Mouse (Mus musculus): ENCODE measurements around the gene E130116L18Rik. TPM values are rescaled to one million over a fixed set of nuclear protein-coding genes. Genes with fewer than 3 reads are reported as not detected.
A peak's percentile ranks its signal among the peaks of the same experiment; 100 is the strongest.
"Not testable (repeated sequence)": the region's sequence is repeated elsewhere in the genome, so short reads cannot be mapped to it uniquely, and the experiment has no call there.

E130116L18Rik gene
- total and polyA plus RNA-seq, 2 experiments = not detected

- peak; percentile 62 for DNase-seq (ENCODE audit: extremely low read depth, low read depth, low spot score)
- no peaks in the 10 kb centered on the region for H3K79me2 ChIP-seq (ENCODE audit: control insufficient read depth, insufficient read depth, low read length)
- peak overlapping the region; percentile 16; the same call in 1 of the 2 replicates for H3K27ac ChIP-seq (replicated peaks; ENCODE audit: insufficient read depth, low read depth, low read length)
- H3K27me3 ChIP-seq (ENCODE audit: control insufficient read depth, insufficient read depth, low read length) = no peaks in the 10 kb centered on the region
- no peak overlapping the region for H3K4me3 ChIP-seq (ENCODE audit: insufficient read depth, low read depth, low read length)
- peaks cover 4% of the 10 kb centered on the region for H3K4me1 ChIP-seq (ENCODE audit: control insufficient read depth, insufficient read depth, low read length)
- H3K9ac ChIP-seq (ENCODE audit: low read depth, low read length) = no peak overlapping the region
- H3K36me3 ChIP-seq (ENCODE audit: control insufficient read depth, insufficient read depth, low read length) = peaks cover 5% of the 10 kb centered on the region; the same call in 1 of the 2 replicates
- TF ChIP-seq CTCF (IDR thresholded peaks at IDR 0.05; ENCODE audit: low read depth, low read length) (no peak), POLR2A (IDR thresholded peaks at IDR 0.05; ENCODE audit: extremely low read depth, insufficient read depth, low read length) (no peak)
- 79% methylated on average over 10 of the region's 10 CpGs for WGBS
Observed at GRCm38 (mm10) chr5:25245806-25246472, 23.0 kb upstream of the E130116L18Rik start.

GRCm38 (mm10) chr5:25243101-25243500 lies 20.1 kb upstream of the E130116L18Rik start:
- 83% methylated on average over 6 of the region's 6 CpGs for WGBS
- Histone ChIP-seq H3K79me2 (ENCODE audit: control insufficient read depth, insufficient read depth, low read length) (no peaks in the 10 kb centered on the region), H3K4me3 (ENCODE audit: insufficient read depth, low read depth, low read length) (no peak overlapping the region), H3K36me3 (ENCODE audit: control insufficient read depth, insufficient read depth, low read length) (peaks cover 5% of the 10 kb centered on the region; the same call in 1 of the 2 replicates), H3K9ac (ENCODE audit: low read depth, low read length) (no peak overlapping the region), H3K4me1 (ENCODE audit: control insufficient read depth, insufficient read depth, low read length) (peaks cover 4% of the 10 kb centered on the region), H3K27me3 (ENCODE audit: control insufficient read depth, insufficient read depth, low read length) (no peaks in the 10 kb centered on the region), H3K27ac (replicated peaks; ENCODE audit: insufficient read depth, low read depth, low read length) (no peak overlapping the region)
- TF ChIP-seq CTCF (IDR thresholded peaks at IDR 0.05; ENCODE audit: low read depth, low read length) = no peak
- TF ChIP-seq POLR2A (IDR thresholded peaks at IDR 0.05; ENCODE audit: extremely low read depth, insufficient read depth, low read length) = no peak
- no peak for DNase-seq (ENCODE audit: extremely low read depth, low read depth, low spot score)

- WGBS = 73% methylated on average over 1 of the region's 1 CpGs
- H3K9ac ChIP-seq (ENCODE audit: low read depth, low read length); H3K4me3 ChIP-seq (ENCODE audit: insufficient read depth, low read depth, low read length); DNase-seq (ENCODE audit: extremely low read depth, low read depth, low spot score); H3K4me1 ChIP-seq (ENCODE audit: control insufficient read depth, insufficient read depth, low read length); H3K27me3 ChIP-seq (ENCODE audit: control insufficient read depth, insufficient read depth, low read length); H3K27ac ChIP-seq (replicated peaks; ENCODE audit: insufficient read depth, low read depth, low read length); H3K36me3 ChIP-seq (ENCODE audit: control insufficient read depth, insufficient read depth, low read length): not testable (repeated sequence)
- H3K79me2 ChIP-seq (ENCODE audit: control insufficient read depth, insufficient read depth, low read length) = peaks cover 15% of the 10 kb centered on the region; the same call in 1 of the 2 replicates
Observed at GRCm38 (mm10) chr5:25224377-25224776, 1.4 kb upstream of the E130116L18Rik start.

- no peak for TF ChIP-seq POLR2A (IDR thresholded peaks at IDR 0.05; ENCODE audit: extremely low read depth, insufficient read depth, low read length)
- no peak for TF ChIP-seq CTCF (IDR thresholded peaks at IDR 0.05; ENCODE audit: low read depth, low read length)
- peak within 1 kb of the TSS; percentile 54; the same call in 1 of the 2 replicates for H3K27ac ChIP-seq (replicated peaks; ENCODE audit: insufficient read depth, low read depth, low read length)
- 88% methylated on average over 3 of the region's 3 CpGs for WGBS
- H3K4me1 ChIP-seq (ENCODE audit: control insufficient read depth, insufficient read depth, low read length) = peaks cover 1% of the 10 kb centered on the region; the same call in 1 of the 2 replicates
- H3K27me3 ChIP-seq (ENCODE audit: control insufficient read depth, insufficient read depth, low read length) = no peaks in the 10 kb centered on the region
- peak within 1 kb of the TSS; percentile 96 for H3K4me3 ChIP-seq (ENCODE audit: insufficient read depth, low read depth, low read length)
- H3K79me2 ChIP-seq (ENCODE audit: control insufficient read depth, insufficient read depth, low read length) = peaks cover 5% of the 10 kb centered on the region; the same call in 1 of the 2 replicates
- DNase-seq (ENCODE audit: extremely low read depth, low read depth, low spot score) = no peak
- H3K36me3 ChIP-seq (ENCODE audit: control insufficient read depth, insufficient read depth, low read length) = no peaks in the 10 kb centered on the region
- peak within 1 kb of the TSS; percentile 97 for H3K9ac ChIP-seq (ENCODE audit: low read depth, low read length)
Observed at GRCm38 (mm10) chr5:25221604-25222003, 1.3 kb downstream of the E130116L18Rik start, which contains the start of gene Galnt11. TSS of gene Galnt11 (plus strand) at chr5:25221904.

- Histone ChIP-seq H3K27me3 (ENCODE audit: control insufficient read depth, insufficient read depth, low read length) (no peaks in the 10 kb centered on the region), H3K4me1 (ENCODE audit: control insufficient read depth, insufficient read depth, low read length) (no peaks in the 10 kb centered on the region), H3K27ac (replicated peaks; ENCODE audit: insufficient read depth, low read depth, low read length) (no peak overlapping the region), H3K36me3 (ENCODE audit: control insufficient read depth, insufficient read depth, low read length) (no peaks in the 10 kb centered on the region), H3K4me3 (ENCODE audit: insufficient read depth, low read depth, low read length) (no peak overlapping the region), H3K9ac (ENCODE audit: low read depth, low read length) (no peak overlapping the region), H3K79me2 (ENCODE audit: control insufficient read depth, insufficient read depth, low read length) (no peaks in the 10 kb centered on the region)
- no peak for DNase-seq (ENCODE audit: extremely low read depth, low read depth, low spot score)
- 87% methylated on average over 6 of the region's 6 CpGs for whole genome bisulfite sequencing
- TF ChIP-seq CTCF (IDR thresholded peaks at IDR 0.05; ENCODE audit: low read depth, low read length) (no peak), POLR2A (IDR thresholded peaks at IDR 0.05; ENCODE audit: extremely low read depth, insufficient read depth, low read length) (no peak)
Observed at GRCm38 (mm10) chr5:25215006-25215405, 7.9 kb downstream of the E130116L18Rik start.

- not testable (repeated sequence) for H3K27me3 ChIP-seq (ENCODE audit: control insufficient read depth, insufficient read depth, low read length); H3K36me3 ChIP-seq (ENCODE audit: control insufficient read depth, insufficient read depth, low read length); DNase-seq (ENCODE audit: extremely low read depth, low read depth, low spot score); H3K4me3 ChIP-seq (ENCODE audit: insufficient read depth, low read depth, low read length); H3K4me1 ChIP-seq (ENCODE audit: control insufficient read depth, insufficient read depth, low read length); H3K79me2 ChIP-seq (ENCODE audit: control insufficient read depth, insufficient read depth, low read length); H3K27ac ChIP-seq (replicated peaks; ENCODE audit: insufficient read depth, low read depth, low read length); H3K9ac ChIP-seq (ENCODE audit: low read depth, low read length)
Observed at GRCm38 (mm10) chr5:25213216-25213615, 9.7 kb downstream of the E130116L18Rik start.

All from liver, adult 2 months (tissue).